Mouse (Mus musculus): ENCODE data around the gene Vps50. TPM values are rescaled to one million over a fixed set of nuclear protein-coding genes. Genes with fewer than 3 reads are reported as not detected.

Vps50 gene
- 22.4 TPM for polyA plus RNA-seq (2017; shearing (Covaris generic))

DNA sequence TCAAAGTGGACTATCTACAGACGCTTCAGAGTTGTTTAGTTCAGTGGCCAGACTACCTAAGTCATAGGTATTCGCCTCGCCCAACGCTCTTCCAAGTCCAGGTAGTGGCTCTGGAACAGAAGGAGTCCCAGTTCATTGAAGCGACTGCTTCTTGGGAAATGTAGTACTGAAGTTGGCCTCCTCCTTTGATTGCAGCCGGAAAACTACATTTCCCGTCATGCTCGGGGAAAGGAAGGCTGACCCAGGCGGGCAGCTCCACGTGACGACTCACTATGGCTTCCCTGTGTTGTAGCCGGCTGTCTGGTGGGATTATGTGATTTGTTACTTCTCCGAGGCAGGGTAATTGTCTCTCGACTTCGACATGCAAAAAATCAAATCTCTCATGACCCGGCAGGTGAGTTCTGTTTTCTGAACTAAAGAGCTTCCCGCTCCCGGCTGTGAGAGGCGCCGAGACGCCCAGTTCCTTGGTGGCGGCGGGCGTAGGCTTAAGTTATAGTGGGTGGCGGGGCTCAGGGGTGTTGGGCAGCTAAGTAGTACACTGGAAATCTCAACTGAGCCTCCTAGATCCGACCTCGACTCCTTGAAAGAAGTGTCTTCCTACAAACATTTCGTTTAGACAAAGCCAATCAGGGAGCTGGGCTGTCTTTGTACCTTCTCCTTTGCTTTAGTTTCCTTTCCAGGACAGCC lies at the start of gene Vps50, which contains the start of gene Hepacam2:
Gene Vps50, plus strand, starts transcription at position 221 of the 687 bp plus-strand sequence.
Gene Hepacam2, minus strand, starts transcription at position 137 of the 687 bp plus-strand sequence.

Other genes with a start within 250 kb of the Vps50 start
- gene Samd9l, start 98.8 kb upstream of the Vps50 start, polyA plus RNA-seq (2017; shearing (Covaris generic)): 36.5 TPM
- gene Hepacam2, start 84 bp upstream of the Vps50 start, polyA plus RNA-seq (2017; shearing (Covaris generic)): not detected